Mouse (Mus musculus) ES-CJ7 (cell line): ENCODE data around the gene Tmem53.

Experiments
- DNase-seq: peaks from one replicate; pipeline ENCODE4 v3.0.0; 2011; ENCODE audit warnings: low read depth, low spot score

Gene Tmem53

GRCm38 (mm10) chr4:117281090-117281845, 29.5 kb downstream of the Tmem53 start:
- DNase-seq: no peak

- peak; percentile 56 for DNase-seq
These were observed 31.8 kb downstream of the Tmem53 start for GRCm38 (mm10) chr4:117283271-117284191.

GRCm38 (mm10) chr4:117284363-117284762, 32.6 kb downstream of the Tmem53 start:
- DNase-seq: no peak

- DNase-seq: no peak
These were observed 36.7 kb downstream of the Tmem53 start for GRCm38 (mm10) chr4:117288277-117288926.

- peak; percentile 88 for DNase-seq
These were observed 37.4 kb downstream of the Tmem53 start for GRCm38 (mm10) chr4:117288927-117289801.

- DNase-seq: no peak
These were observed 39.9 kb downstream of the Tmem53 start for GRCm38 (mm10) chr4:117291696-117292095.

GRCm38 (mm10) chr4:117296849-117297593, 45.3 kb downstream of the Tmem53 start:
- no peak for DNase-seq

- DNase-seq: peak; percentile 53
These were observed 46.1 kb downstream of the Tmem53 start for GRCm38 (mm10) chr4:117297819-117298218.

GRCm38 (mm10) chr4:117299921-117300320, 48.2 kb downstream of the Tmem53 start:
- DNase-seq: no peak

GRCm38 (mm10) chr4:117302027-117302806, 50.5 kb downstream of the Tmem53 start:
- DNase-seq: no peak

- DNase-seq: peak; percentile 69
These were observed 52.0 kb downstream of the Tmem53 start for GRCm38 (mm10) chr4:117303581-117304238.

- DNase-seq: no peak
These were observed 52.7 kb downstream of the Tmem53 start for GRCm38 (mm10) chr4:117304239-117305025.

GRCm38 (mm10) chr4:117305461-117305860, 53.7 kb downstream of the Tmem53 start:
- DNase-seq: peak; percentile 77

GRCm38 (mm10) chr4:117307270-117307669, 55.5 kb downstream of the Tmem53 start:
- no peak for DNase-seq

GRCm38 (mm10) chr4:117309427-117309826, 57.7 kb downstream of the Tmem53 start:
- no peak for DNase-seq

- no peak for DNase-seq
These were observed 60.1 kb downstream of the Tmem53 start for GRCm38 (mm10) chr4:117311891-117312290.

GRCm38 (mm10) chr4:117312416-117313084, 60.8 kb downstream of the Tmem53 start:
- peak; percentile 63 for DNase-seq

- DNase-seq: peak; percentile 72
These were observed 61.3 kb downstream of the Tmem53 start for GRCm38 (mm10) chr4:117313085-117313424.
